In the genomic region with DNA sequence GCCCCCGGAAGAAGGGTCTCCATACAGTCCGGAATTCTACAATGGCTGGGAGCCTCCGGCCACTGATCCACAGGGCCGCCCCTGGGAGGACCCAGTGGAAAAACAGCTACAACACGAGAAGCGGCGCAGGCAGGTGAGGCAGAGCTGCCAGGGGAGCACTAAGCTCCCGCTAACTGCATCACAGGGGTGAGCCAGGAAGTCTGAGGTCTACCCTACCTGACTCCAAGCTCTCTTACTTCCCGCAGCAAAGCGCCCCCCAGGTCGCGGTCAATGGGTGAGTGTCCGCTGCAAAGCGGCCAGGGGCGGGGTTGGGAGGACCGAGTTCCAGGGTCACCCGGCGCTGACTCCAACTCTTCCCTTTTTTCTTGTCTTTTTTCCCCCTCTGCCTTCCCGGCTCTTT, we compare ENCODE assay signal across 24 mouse cellular contexts. TPM values are rescaled to one million over a fixed set of nuclear protein-coding genes. Genes with fewer than 3 reads are reported as not detected.
DNase-seq lines count a peak whose midpoint lies in the region; ATAC-seq and TF ChIP-seq lines count a peak whose summit lies in the region.
"Had no signal": no experiment of that assay in that cellular context is flagged by ENCODE, and none has a peak within 500 bp of the region (broad histone marks: within the 10 kb centered on the region; RNA-seq: fewer than 3 reads in every experiment).

No protein-coding gene starts in this region.

- peaks cover 39% of the 10 kb centered on the region for H3K27me3 ChIP-seq in heart, embryonic 15.5 days
- peaks cover 71% of the 10 kb centered on the region for H3K27me3 ChIP-seq in liver, embryonic 11.5 days (replicated peaks; ENCODE audit: control insufficient read depth, insufficient read depth, low read length)
- H3K27me3 ChIP-seq in liver, postnatal 0 days (ENCODE audit: insufficient read depth, low read length), result peaks cover 43% of the 10 kb centered on the region
- H3K27me3 ChIP-seq in embryonic facial prominence, embryonic 11.5 days (ENCODE audit: control insufficient read depth, insufficient read depth, low read length), result peaks cover 16% of the 10 kb centered on the region

- intact Hi-C loops in heart, postnatal 10 days (cut with DNase I), result loop anchor here (10.0 kb wide), 1 partner anchor 809 kb away; a partner anchor contains a TSS

- DNase-seq in heart, adult 11 months, result peak; percentile 88
- DNase-seq in heart, postnatal 10 days, result no peak
- no peak for DNase-seq in heart, adult 18-20 months
- no peak for DNase-seq in liver, embryonic 11.5 days (ENCODE audit: low spot score)
- DNase-seq in liver, postnatal 0 days, result no peak
- DNase-seq in embryonic facial prominence, embryonic 11.5 days (ENCODE audit: low spot score), result no peak
- DNase-seq in urinary bladder, adult 18-20 months (ENCODE audit: low spot score in 2 of 2), result no peak
- DNase-seq: adrenal gland, postnatal 36 days; cerebellum, adult 9-10 months; gastrocnemius, postnatal 25 days; heart, postnatal 14 days; kidney, adult 8-10 months; kidney, postnatal 4 days; lung, adult 2 months; lung, postnatal 14 days; retina, postnatal 1 day; right cerebral cortex, postnatal 25 days had no signal

- no peaks in the 10 kb centered on the region for H3K36me3 ChIP-seq in heart, embryonic 15.5 days
- H3K36me3 ChIP-seq in liver, embryonic 11.5 days (ENCODE audit: control insufficient read depth, insufficient read depth, low read length), result no peaks in the 10 kb centered on the region
- H3K36me3 ChIP-seq in liver, postnatal 0 days (replicated peaks; ENCODE audit: insufficient read depth, low read length), result no peaks in the 10 kb centered on the region
- no peaks in the 10 kb centered on the region for H3K36me3 ChIP-seq in embryonic facial prominence, embryonic 11.5 days (replicated peaks; ENCODE audit: control insufficient read depth, insufficient read depth, low read depth, low read length)
- H3K36me3 ChIP-seq: forebrain, embryonic 12.5 days; intestine, embryonic 15.5 days; midbrain, embryonic 15.5 days; neural tube, embryonic 12.5 days had no signal

- TF ChIP-seq CTCF in liver, postnatal 0 days (IDR thresholded peaks at IDR 0.05; ENCODE audit: low read depth), result no peak

- peak overlapping the region; percentile 12; the same call in 1 of the 2 replicates for H3K4me3 ChIP-seq in heart, embryonic 15.5 days
- no peak overlapping the region for H3K4me3 ChIP-seq in liver, embryonic 11.5 days (ENCODE audit: low read depth, low read length)
- H3K4me3 ChIP-seq in liver, postnatal 0 days (ENCODE audit: low read depth, low read length), result no peak overlapping the region
- 0 out of 2 replicates have a peak overlapping the region, but pooled peaks have one; percentile 1 for H3K4me3 ChIP-seq in embryonic facial prominence, embryonic 11.5 days (ENCODE audit: low read depth, low read length)
- H3K4me3 ChIP-seq: forebrain, embryonic 12.5 days; intestine, embryonic 15.5 days; midbrain, embryonic 15.5 days; neural tube, embryonic 12.5 days had no signal

- peaks cover 26% of the 10 kb centered on the region for H3K4me1 ChIP-seq in heart, embryonic 15.5 days (replicated peaks)
- H3K4me1 ChIP-seq in liver, embryonic 11.5 days (replicated peaks; ENCODE audit: control insufficient read depth, insufficient read depth, low read length), result peaks cover 6% of the 10 kb centered on the region
- H3K4me1 ChIP-seq in liver, postnatal 0 days (ENCODE audit: insufficient read depth), result peaks cover 13% of the 10 kb centered on the region; the same call in 1 of the 2 replicates
- H3K4me1 ChIP-seq in embryonic facial prominence, embryonic 11.5 days (ENCODE audit: control insufficient read depth, insufficient read depth, low read length), result no peaks in the 10 kb centered on the region

- peak overlapping the region; percentile 39 for H3K4me2 ChIP-seq in heart, embryonic 15.5 days
- peak overlapping the region; percentile 42 for H3K4me2 ChIP-seq in liver, embryonic 11.5 days
- H3K4me2 ChIP-seq in liver, postnatal 0 days (ENCODE audit: low read depth, low read length), result no peak overlapping the region
- no peak overlapping the region for H3K4me2 ChIP-seq in embryonic facial prominence, embryonic 11.5 days (ENCODE audit: low read depth, low read length)
- H3K4me2 ChIP-seq: forebrain, embryonic 12.5 days; intestine, embryonic 15.5 days; midbrain, embryonic 15.5 days; neural tube, embryonic 12.5 days had no signal

- no peak overlapping the region for H3K27ac ChIP-seq in heart, embryonic 15.5 days
- H3K27ac ChIP-seq in liver, embryonic 11.5 days (ENCODE audit: low read depth, low read length), result no peak overlapping the region
- no peak overlapping the region for H3K27ac ChIP-seq in liver, postnatal 0 days (ENCODE audit: low read depth)
- H3K27ac ChIP-seq in embryonic facial prominence, embryonic 11.5 days (replicated peaks; ENCODE audit: low read depth, low read length), result no peak overlapping the region
- H3K27ac ChIP-seq: forebrain, embryonic 12.5 days; intestine, embryonic 15.5 days; midbrain, embryonic 15.5 days; neural tube, embryonic 12.5 days had no signal

- no peak for ATAC-seq in heart, embryonic 15.5 days (replicated peaks; ENCODE audit: insufficient number of reproducible peaks, insufficient read depth, low FRiP score, low read depth)
- ATAC-seq in liver, embryonic 11.5 days (replicated peaks; ENCODE audit: low FRiP score), result no peak
- no peak for ATAC-seq in liver, postnatal 0 days
- no peak for ATAC-seq in embryonic facial prominence, embryonic 11.5 days (replicated peaks; ENCODE audit: insufficient number of reproducible peaks, low FRiP score, low TSS enrichment, low read depth)
- ATAC-seq: hindbrain, embryonic 16.5 days; intestine, embryonic 15.5 days; midbrain, embryonic 15.5 days had no signal

- H3K9me3 ChIP-seq in heart, embryonic 15.5 days (replicated peaks), result no peaks in the 10 kb centered on the region
- H3K9me3 ChIP-seq in liver, embryonic 11.5 days (ENCODE audit: control insufficient read depth, low read length), result no peaks in the 10 kb centered on the region
- no peaks in the 10 kb centered on the region for H3K9me3 ChIP-seq in liver, postnatal 0 days (ENCODE audit: low read length)
- no peaks in the 10 kb centered on the region for H3K9me3 ChIP-seq in embryonic facial prominence, embryonic 11.5 days (replicated peaks; ENCODE audit: control insufficient read depth, low read length)
- H3K9me3 ChIP-seq: forebrain, embryonic 12.5 days; intestine, embryonic 15.5 days; midbrain, embryonic 15.5 days; neural tube, embryonic 12.5 days had no signal

- no peak for TF ChIP-seq EP300 in liver, postnatal 0 days (IDR thresholded peaks at IDR 0.05; ENCODE audit: low read depth)

- no peak overlapping the region for H3K9ac ChIP-seq in heart, embryonic 15.5 days
- no peak overlapping the region for H3K9ac ChIP-seq in liver, embryonic 11.5 days (ENCODE audit: low read depth, low read length)
- H3K9ac ChIP-seq in liver, postnatal 0 days (replicated peaks), result no peak overlapping the region
- H3K9ac ChIP-seq in embryonic facial prominence, embryonic 11.5 days (replicated peaks; ENCODE audit: low read length), result no peak overlapping the region
- H3K9ac ChIP-seq: forebrain, embryonic 12.5 days; intestine, embryonic 15.5 days; midbrain, embryonic 15.5 days; neural tube, embryonic 12.5 days had no signal

- WGBS in heart, embryonic 15.5 days, result 7% methylated on average over 19 of the region's 19 CpGs
- WGBS in liver, embryonic 11.5 days, result 11% methylated on average over 19 of the region's 19 CpGs
- WGBS in liver, postnatal 0 days (ENCODE audit: insufficient replicate concordance), result 39% methylated on average over 19 of the region's 19 CpGs
- 7% methylated on average over 19 of the region's 19 CpGs for WGBS in embryonic facial prominence, embryonic 11.5 days

RNA-seq across cellular contexts. Expression of a gene that starts 13.5 kb away (rescaled TPM):
- total RNA-seq in heart, postnatal 10 days (2021), result 1 to 10 TPM; 3.2 to 3.5 TPM
- polyA plus RNA-seq in heart, embryonic 15.5 days (2015; fragmentation: Nextera tagmentation; extraction: Ambion mirVana), result 4.8 TPM in 2 replicates
- 1 to 10 TPM; 2.1 to 3.4 TPM for total RNA-seq in heart, adult 18-20 months (2021)
- polyA plus RNA-seq in liver, embryonic 11.5 days (2014; fragmentation: Nextera tagmentation; extraction: Ambion mirVana), result 2.0 and 2.6 TPM in 2 replicates
- 0.37 and 0.97 TPM in 2 replicates for polyA plus RNA-seq in liver, postnatal 0 days (2015; fragmentation: Nextera tagmentation; extraction: Ambion mirVana)
- 3.0 and 5.8 TPM in 2 replicates for polyA plus RNA-seq in embryonic facial prominence, embryonic 11.5 days (2014; fragmentation: Nextera tagmentation; extraction: Ambion mirVana)

RNA-seq across cellular contexts. Expression of a gene that starts 27.5 kb away (rescaled TPM):
- 10 to 100 TPM; 74.8 to 97.1 TPM for total RNA-seq in heart, postnatal 10 days (2021)
- 32.5 and 43.7 TPM in 2 replicates for polyA plus RNA-seq in heart, embryonic 15.5 days (2015; fragmentation: Nextera tagmentation; extraction: Ambion mirVana)
- total RNA-seq in heart, adult 18-20 months (2021), result 10 to 100 TPM; 54.6 to 62.1 TPM
- 46.2 and 48.0 TPM in 2 replicates for polyA plus RNA-seq in liver, embryonic 11.5 days (2014; fragmentation: Nextera tagmentation; extraction: Ambion mirVana)
- polyA plus RNA-seq in liver, postnatal 0 days (2015; fragmentation: Nextera tagmentation; extraction: Ambion mirVana), result 14.9 and 15.6 TPM in 2 replicates
- 33.0 and 35.3 TPM in 2 replicates for polyA plus RNA-seq in embryonic facial prominence, embryonic 11.5 days (2014; fragmentation: Nextera tagmentation; extraction: Ambion mirVana)

RNA-seq across cellular contexts. Expression of a gene that starts 28.5 kb away (rescaled TPM):
- 10 to 100 TPM; 32.8 to 34.1 TPM for total RNA-seq in heart, postnatal 10 days (2021)
- 26.1 and 27.9 TPM in 2 replicates for polyA plus RNA-seq in heart, embryonic 15.5 days (2015; fragmentation: Nextera tagmentation; extraction: Ambion mirVana)
- 10 to 100 TPM; 33.1 to 40.5 TPM for total RNA-seq in heart, adult 18-20 months (2021)
- polyA plus RNA-seq in liver, embryonic 11.5 days (2014; fragmentation: Nextera tagmentation; extraction: Ambion mirVana), result 17.4 and 18.2 TPM in 2 replicates
- 7.0 and 7.8 TPM in 2 replicates for polyA plus RNA-seq in liver, postnatal 0 days (2015; fragmentation: Nextera tagmentation; extraction: Ambion mirVana)
- polyA plus RNA-seq in embryonic facial prominence, embryonic 11.5 days (2014; fragmentation: Nextera tagmentation; extraction: Ambion mirVana), result 26.0 and 32.9 TPM in 2 replicates

RNA-seq across cellular contexts. Expression of a gene that starts 42.2 kb away (rescaled TPM):
- total RNA-seq in heart, postnatal 10 days (2021), result 10 to 100 TPM; 36.1 to 38.1 TPM
- polyA plus RNA-seq in heart, embryonic 15.5 days (2015; fragmentation: Nextera tagmentation; extraction: Ambion mirVana), result 255 and 278 TPM in 2 replicates
- total RNA-seq in heart, adult 18-20 months (2021), result 10 to 100 TPM; 20.9 to 22.2 TPM
- polyA plus RNA-seq in liver, embryonic 11.5 days (2014; fragmentation: Nextera tagmentation; extraction: Ambion mirVana), result 25.1 and 27.7 TPM in 2 replicates
- polyA plus RNA-seq in liver, postnatal 0 days (2015; fragmentation: Nextera tagmentation; extraction: Ambion mirVana), result 5.3 and 11.2 TPM in 2 replicates
- polyA plus RNA-seq in embryonic facial prominence, embryonic 11.5 days (2014; fragmentation: Nextera tagmentation; extraction: Ambion mirVana), result 44.9 and 61.5 TPM in 2 replicates

RNA-seq across cellular contexts. Expression of a gene that starts 50.1 kb away (rescaled TPM):
- 1,000 to 10,000 TPM; 6,124 to 6,345 TPM for total RNA-seq in heart, postnatal 10 days (2021)
- 2,753 and 3,427 TPM in 2 replicates for polyA plus RNA-seq in heart, embryonic 15.5 days (2015; fragmentation: Nextera tagmentation; extraction: Ambion mirVana)
- total RNA-seq in heart, adult 18-20 months (2021), result over 10,000 TPM; 10,363 to 11,433 TPM
- 8.9 and 17.0 TPM in 2 replicates for polyA plus RNA-seq in liver, embryonic 11.5 days (2014; fragmentation: Nextera tagmentation; extraction: Ambion mirVana)
- polyA plus RNA-seq in liver, postnatal 0 days (2015; fragmentation: Nextera tagmentation; extraction: Ambion mirVana), result 0.27 and 0.46 TPM in 2 replicates
- 2.6 and 9.9 TPM in 2 replicates for polyA plus RNA-seq in embryonic facial prominence, embryonic 11.5 days (2014; fragmentation: Nextera tagmentation; extraction: Ambion mirVana)
- total RNA-seq: liver, adult 2 months had no signal

Comparison
In these comparisons a context has a peak if more than half of its experiments do, and no peak if none do; other contexts are left out.
1. H3K4me2 ChIP-seq: peak in heart, embryonic 15.5 days (single experiment) and liver, embryonic 11.5 days (single experiment); none in liver, postnatal 0 days (single experiment) and embryonic facial prominence, embryonic 11.5 days (single experiment).
2. H3K4me3 ChIP-seq: peak in heart, embryonic 15.5 days (single experiment) and embryonic facial prominence, embryonic 11.5 days (single experiment); none in liver, embryonic 11.5 days (single experiment) and liver, postnatal 0 days (single experiment).